Mouse (Mus musculus) kidney, adult 9 months (tissue): ENCODE measurements around the gene Slc44a2.
A peak's percentile ranks its signal among the peaks of the same experiment; 100 is the strongest.

Experiments
- DNase-seq: peaks from one replicate; pipeline ENCODE4 v3.0.0; 2022

Gene Slc44a2

DNA sequence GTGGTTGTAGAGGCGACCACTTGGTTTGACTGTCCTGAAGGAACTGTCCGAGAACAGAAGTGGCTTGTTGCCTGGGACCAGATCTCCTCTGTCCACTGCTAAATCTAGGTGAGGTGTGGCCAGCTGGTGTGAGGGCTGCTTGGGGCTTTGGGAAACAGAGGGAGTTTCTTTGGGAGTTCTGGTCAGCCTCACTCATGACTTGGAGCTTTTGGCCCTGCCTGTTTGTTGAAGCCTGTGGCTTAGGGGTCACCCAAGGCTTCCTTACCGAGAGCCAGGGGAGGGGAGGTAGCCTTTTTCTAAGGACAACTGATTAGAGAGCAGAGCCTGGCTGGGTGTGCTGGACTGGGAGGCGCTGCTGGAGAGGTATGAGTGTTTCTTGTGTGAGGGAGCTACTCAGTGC is 14.9 kb downstream of the Slc44a2 start:
- no peak for DNase-seq

DNA sequence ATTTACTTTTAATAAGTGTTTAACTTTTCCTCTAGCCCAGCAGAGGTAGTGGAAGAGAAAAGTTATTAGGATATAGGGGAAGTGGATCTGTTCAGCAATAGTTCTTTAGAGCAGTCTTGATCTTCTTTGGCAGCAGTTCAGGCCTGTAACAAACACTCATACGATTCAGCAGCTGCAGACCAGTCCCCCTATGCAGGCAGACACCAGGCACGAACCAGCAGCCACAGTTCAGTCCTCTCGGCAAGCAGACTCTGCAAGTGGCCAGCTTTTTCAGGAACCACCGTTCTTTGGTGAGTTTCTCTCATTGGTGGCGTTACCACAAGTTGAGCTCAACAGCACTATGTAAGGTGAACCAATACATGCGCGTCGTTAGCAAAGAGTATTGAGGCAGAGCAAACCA is 16.0 kb downstream of the Slc44a2 start:
- DNase-seq, result no peak

DNA sequence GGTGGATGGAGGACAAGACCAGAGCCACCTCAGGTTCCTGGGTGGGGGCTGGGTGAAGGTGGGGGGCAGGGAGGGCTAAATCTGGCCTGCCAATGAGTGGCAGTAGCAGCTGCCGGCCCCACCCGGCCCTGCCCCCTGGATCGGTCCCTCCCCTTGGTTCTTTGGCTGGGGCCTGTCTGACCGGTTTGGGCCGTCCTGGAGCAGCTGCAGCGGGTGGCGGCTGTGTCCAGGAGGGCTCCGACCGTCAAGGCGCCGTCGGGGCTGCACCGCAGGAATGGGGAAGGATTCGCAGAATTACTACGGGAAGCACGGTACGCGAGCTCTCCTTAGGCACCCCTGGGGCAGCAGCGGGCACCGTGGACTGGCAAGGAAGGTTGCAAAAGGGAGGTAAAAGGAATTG is 17.2 kb downstream of the Slc44a2 start:
- peak; percentile 39 for DNase-seq

- no peak for DNase-seq
Measured at GRCm38 (mm10) chr9:21340411-21340810, 19.9 kb downstream of the Slc44a2 start.

- DNase-seq, result no peak
Measured at GRCm38 (mm10) chr9:21346627-21347365, 26.3 kb downstream of the Slc44a2 start.

- DNase-seq, result no peak
Measured at GRCm38 (mm10) chr9:21348152-21348551, 27.7 kb downstream of the Slc44a2 start.

DNA sequence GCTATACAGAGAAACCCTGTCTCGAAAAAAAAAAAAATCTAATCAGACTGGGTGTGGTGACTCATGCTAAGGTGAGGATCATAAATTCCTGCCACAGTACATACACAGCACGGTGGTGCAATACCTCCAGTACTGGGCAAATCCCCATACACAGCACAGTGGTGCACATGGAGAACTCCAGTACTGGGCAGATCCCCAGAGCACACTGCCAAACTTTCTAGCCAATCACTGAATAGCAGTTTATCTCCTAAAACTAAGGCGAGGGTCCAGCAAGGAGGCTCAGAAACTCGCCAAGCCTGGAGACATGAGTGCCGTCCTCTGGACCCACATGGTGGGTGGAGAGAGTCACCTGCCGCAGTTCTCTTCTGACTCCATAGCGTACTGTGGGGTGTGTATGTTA is 30.7 kb downstream of the Slc44a2 start:
- DNase-seq, result no peak

DNA sequence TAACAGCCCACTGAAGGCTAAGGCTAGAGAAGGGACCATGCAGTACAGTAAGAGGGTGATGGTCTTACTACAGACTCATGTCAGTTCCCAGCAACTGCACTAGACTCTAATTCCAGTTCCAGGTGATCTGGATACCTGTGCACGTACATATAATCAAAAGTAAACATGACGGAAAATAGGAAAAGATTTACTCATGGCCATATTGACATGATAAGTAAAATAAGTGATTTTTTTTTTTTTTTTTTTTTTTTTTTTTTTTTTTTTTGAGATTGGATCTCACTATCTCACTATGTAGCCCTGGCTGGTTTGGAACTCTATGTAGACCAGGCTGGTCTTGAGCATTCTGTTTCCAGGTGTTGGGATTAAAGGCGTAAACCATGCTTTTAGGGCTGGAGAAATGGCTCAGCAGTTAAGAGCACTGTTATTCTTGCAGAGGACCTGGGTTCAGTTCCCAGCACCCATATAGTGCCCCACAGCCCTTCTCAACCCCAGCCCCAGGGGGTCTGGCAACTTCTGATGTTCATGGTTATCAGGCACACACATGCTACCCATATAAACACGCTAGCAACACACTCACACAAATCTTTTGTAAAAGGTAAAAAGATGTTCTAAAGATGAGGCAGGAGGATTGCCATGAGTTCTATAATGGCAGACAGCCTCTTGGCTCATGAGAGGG is 31.3 kb downstream of the Slc44a2 start:
- DNase-seq, result no peak

GRCm38 (mm10) chr9:21352463-21353372 is 32.2 kb downstream of the Slc44a2 start:
- DNase-seq, result peak; percentile 14

DNA sequence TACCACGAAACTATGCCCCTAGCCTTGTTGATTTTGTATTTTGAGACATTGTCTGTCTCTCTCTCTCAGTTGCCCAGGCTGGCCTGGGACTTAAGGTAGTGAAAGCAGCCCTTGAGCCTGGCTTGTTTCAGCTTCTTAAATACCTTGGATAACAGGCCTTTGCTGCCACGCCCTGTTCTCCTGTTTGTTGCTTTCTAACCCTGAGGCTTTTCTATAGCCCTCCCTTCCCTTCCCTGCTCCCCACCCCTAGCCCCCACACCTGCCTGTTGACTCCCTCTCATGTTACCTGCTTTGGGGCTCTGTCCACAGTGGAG is 32.8 kb downstream of the Slc44a2 start:
- DNase-seq, result no peak

- DNase-seq, result no peak
Measured at GRCm38 (mm10) chr9:21354796-21355195, 34.3 kb downstream of the Slc44a2 start.

- peak; percentile 83 for DNase-seq
Measured at GRCm38 (mm10) chr9:21356981-21357718, 36.7 kb downstream of the Slc44a2 start.

- DNase-seq, result peak; percentile 84
Measured at GRCm38 (mm10) chr9:21366541-21367220, 46.2 kb downstream of the Slc44a2 start.

DNA sequence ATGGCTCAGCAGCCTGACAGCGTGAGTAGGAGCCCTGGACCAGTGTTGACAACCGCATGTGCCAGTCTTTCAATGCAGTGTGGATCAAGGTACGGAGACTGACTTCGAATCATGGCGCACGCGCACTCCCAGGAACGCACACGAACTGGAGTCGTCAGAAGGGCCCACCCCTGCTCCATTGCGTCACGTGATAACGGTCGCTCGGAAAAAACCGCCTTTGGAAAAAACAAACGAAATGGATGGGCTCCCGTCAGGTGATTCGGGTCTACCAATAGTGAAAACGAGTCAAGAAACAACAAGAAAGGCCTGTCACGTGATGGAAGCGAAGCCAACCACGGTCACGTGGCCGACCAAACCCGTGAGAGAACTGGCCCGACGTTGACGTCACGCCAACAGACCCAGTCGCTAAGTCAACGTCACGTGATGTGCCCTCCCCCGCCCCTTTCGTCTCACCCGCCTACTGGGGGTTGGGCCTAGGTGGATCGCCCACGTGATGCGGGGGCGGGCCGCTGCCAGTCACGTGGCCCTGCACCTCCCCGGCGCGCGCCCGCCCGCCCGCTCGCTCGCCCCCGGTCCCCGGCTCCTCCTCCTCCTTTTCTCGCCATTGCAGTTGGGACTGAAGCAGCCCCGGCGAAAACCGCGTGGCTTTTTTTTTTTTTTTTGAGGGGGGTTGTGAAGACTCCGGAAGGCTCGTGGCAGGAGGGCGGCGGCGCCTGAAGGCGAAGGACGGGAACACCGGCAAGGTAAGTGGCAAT is 47.0 kb downstream of the Slc44a2 start, which contains the start of gene Ilf3:
Gene Ilf3, plus strand, starts transcription at position 515 of the 755 bp plus-strand sequence.
- DNase-seq, result peak; percentile 100

GRCm38 (mm10) chr9:21368131-21368584 is 47.7 kb downstream of the Slc44a2 start:
- DNase-seq, result peak; percentile 55

GRCm38 (mm10) chr9:21369080-21369479 is 48.6 kb downstream of the Slc44a2 start:
- no peak for DNase-seq

- no peak for DNase-seq
Measured at GRCm38 (mm10) chr9:21370876-21371275, 50.4 kb downstream of the Slc44a2 start.

- DNase-seq, result no peak
Measured at GRCm38 (mm10) chr9:21372508-21372907, 52.0 kb downstream of the Slc44a2 start.

DNA sequence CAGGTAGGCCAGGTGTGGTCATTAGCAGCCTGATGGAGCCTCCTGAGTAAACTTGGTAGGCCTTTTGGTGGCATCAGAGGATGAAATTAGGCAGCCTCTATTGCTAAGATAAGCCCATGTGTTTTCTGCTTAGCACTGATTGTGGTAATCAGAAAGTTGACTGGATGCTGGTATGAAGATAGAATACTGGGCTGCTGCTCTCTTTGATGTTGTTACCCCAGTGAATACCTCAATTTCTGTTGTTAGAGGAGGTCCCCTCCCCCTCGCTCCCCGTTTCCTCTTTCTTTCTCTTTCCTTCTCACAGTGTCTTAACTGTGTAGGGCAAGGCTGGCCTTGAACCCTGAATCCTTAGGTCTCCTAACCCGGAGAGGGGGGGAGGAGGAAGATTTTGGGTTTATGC is 58.7 kb downstream of the Slc44a2 start:
- DNase-seq, result no peak

GRCm38 (mm10) chr9:21380868-21381267 is 60.4 kb downstream of the Slc44a2 start:
- DNase-seq, result no peak

GRCm38 (mm10) chr9:21383966-21384365 is 63.5 kb downstream of the Slc44a2 start:
- DNase-seq, result no peak
